ENCODE assay signal across 22 mouse cellular contexts in genomic region chr5:14660637-14661036, GRCm38 (mm10).
A peak's percentile ranks its signal among the peaks of the same experiment; 100 is the strongest.
DNase-seq lines count a peak whose midpoint lies in the region; ATAC-seq and TF ChIP-seq lines count a peak whose summit lies in the region.
"Had no signal": no experiment of that assay in that cellular context is flagged by ENCODE, and none has a peak within 500 bp of the region (broad histone marks: within the 10 kb centered on the region; RNA-seq: fewer than 3 reads in every experiment).

No protein-coding gene starts in this region.

- H3K4me1 ChIP-seq in forebrain, embryonic 15.5 days = no peaks in the 10 kb centered on the region
- no peaks in the 10 kb centered on the region for H3K4me1 ChIP-seq in forebrain, embryonic 12.5 days
- H3K4me1 ChIP-seq in midbrain, embryonic 15.5 days = no peaks in the 10 kb centered on the region
- H3K4me1 ChIP-seq in midbrain, postnatal 0 days (ENCODE audit: insufficient read depth, low read length) = no peaks in the 10 kb centered on the region
- no peaks in the 10 kb centered on the region for H3K4me1 ChIP-seq in forebrain, embryonic 16.5 days (replicated peaks; ENCODE audit: control insufficient read depth, insufficient read depth, low read length)
- H3K4me1 ChIP-seq: heart, embryonic 12.5 days; heart, embryonic 15.5 days; hindbrain, embryonic 10.5 days; hindbrain, embryonic 13.5 days had no signal

- peak; percentile 74 for ATAC-seq in forebrain, embryonic 15.5 days (replicated peaks)
- ATAC-seq in forebrain, embryonic 12.5 days (ENCODE audit: low FRiP score) = no peak
- ATAC-seq in midbrain, embryonic 15.5 days (replicated peaks) = 0 out of 2 replicates have a peak, but pooled peaks have one; percentile 42
- ATAC-seq in midbrain, postnatal 0 days (ENCODE audit: low FRiP score) = no peak
- ATAC-seq in forebrain, embryonic 16.5 days = peak; percentile 73
- ATAC-seq: activated CD4-positive, CD25-positive, alpha-beta regulatory T cell, adult 4 months; CD4-positive, CD25-positive, alpha-beta regulatory T cell, adult 4 months; intestine, postnatal 0 days had no signal

- TF ChIP-seq CTCF in midbrain, postnatal 0 days (IDR thresholded peaks at IDR 0.05) = no peak

- no peak overlapping the region for H3K4me3 ChIP-seq in forebrain, embryonic 15.5 days
- H3K4me3 ChIP-seq in forebrain, embryonic 12.5 days (replicated peaks) = no peak overlapping the region
- H3K4me3 ChIP-seq in midbrain, embryonic 15.5 days = no peak overlapping the region
- H3K4me3 ChIP-seq in midbrain, postnatal 0 days (ENCODE audit: low read depth, low read length) = no peak overlapping the region
- no peak overlapping the region for H3K4me3 ChIP-seq in forebrain, embryonic 16.5 days (replicated peaks; ENCODE audit: low read length)
- H3K4me3 ChIP-seq: heart, embryonic 12.5 days; heart, embryonic 15.5 days; hindbrain, embryonic 10.5 days; hindbrain, embryonic 13.5 days had no signal

- WGBS in forebrain, embryonic 15.5 days = 29% methylated on average over 1 of the region's 1 CpGs
- 66% methylated on average over 1 of the region's 1 CpGs for WGBS in forebrain, embryonic 12.5 days
- WGBS in midbrain, embryonic 15.5 days = 63% methylated on average over 1 of the region's 1 CpGs
- WGBS in midbrain, postnatal 0 days = 42% methylated on average over 1 of the region's 1 CpGs
- WGBS in forebrain, embryonic 16.5 days = 52% methylated on average over 1 of the region's 1 CpGs

- H3K27ac ChIP-seq in forebrain, embryonic 15.5 days (replicated peaks) = no peak overlapping the region
- no peak overlapping the region for H3K27ac ChIP-seq in forebrain, embryonic 12.5 days
- H3K27ac ChIP-seq in midbrain, embryonic 15.5 days = no peak overlapping the region
- H3K27ac ChIP-seq in midbrain, postnatal 0 days (ENCODE audit: low read depth, low read length) = no peak overlapping the region
- H3K27ac ChIP-seq in forebrain, embryonic 16.5 days (ENCODE audit: low read length) = no peak overlapping the region
- H3K27ac ChIP-seq: heart, embryonic 15.5 days; hindbrain, embryonic 10.5 days; hindbrain, embryonic 13.5 days had no signal

- no peaks in the 10 kb centered on the region for H3K27me3 ChIP-seq in forebrain, embryonic 15.5 days
- H3K27me3 ChIP-seq in forebrain, embryonic 12.5 days = no peaks in the 10 kb centered on the region
- H3K27me3 ChIP-seq in midbrain, embryonic 15.5 days (replicated peaks) = no peaks in the 10 kb centered on the region
- no peaks in the 10 kb centered on the region for H3K27me3 ChIP-seq in midbrain, postnatal 0 days (ENCODE audit: insufficient read depth, low read length)
- no peaks in the 10 kb centered on the region for H3K27me3 ChIP-seq in forebrain, embryonic 16.5 days (replicated peaks; ENCODE audit: control insufficient read depth, insufficient read depth, low read length)
- H3K27me3 ChIP-seq: heart, embryonic 12.5 days; heart, embryonic 15.5 days; hindbrain, embryonic 13.5 days had no signal

- no peaks in the 10 kb centered on the region for H3K36me3 ChIP-seq in forebrain, embryonic 15.5 days
- no peaks in the 10 kb centered on the region for H3K36me3 ChIP-seq in forebrain, embryonic 12.5 days (replicated peaks)
- no peaks in the 10 kb centered on the region for H3K36me3 ChIP-seq in midbrain, embryonic 15.5 days (replicated peaks)
- H3K36me3 ChIP-seq in midbrain, postnatal 0 days (ENCODE audit: insufficient read depth, low read length) = no peaks in the 10 kb centered on the region
- H3K36me3 ChIP-seq in forebrain, embryonic 16.5 days (ENCODE audit: control insufficient read depth, insufficient read depth) = no peaks in the 10 kb centered on the region
- H3K36me3 ChIP-seq: heart, embryonic 12.5 days; heart, embryonic 15.5 days; hindbrain, embryonic 10.5 days; hindbrain, embryonic 13.5 days had no signal

- H3K9ac ChIP-seq in forebrain, embryonic 15.5 days (replicated peaks) = no peak overlapping the region
- no peak overlapping the region for H3K9ac ChIP-seq in forebrain, embryonic 12.5 days
- no peak overlapping the region for H3K9ac ChIP-seq in midbrain, embryonic 15.5 days
- H3K9ac ChIP-seq in midbrain, postnatal 0 days (replicated peaks; ENCODE audit: low read length, poor library complexity, severe bottlenecking) = no peak overlapping the region
- no peak overlapping the region for H3K9ac ChIP-seq in forebrain, embryonic 16.5 days (replicated peaks; ENCODE audit: low read depth, low read length)
- H3K9ac ChIP-seq: heart, embryonic 12.5 days; heart, embryonic 15.5 days; hindbrain, embryonic 13.5 days had no signal

- no peak for DNase-seq in midbrain, postnatal 0 days (ENCODE audit: low spot score)
- no peak for DNase-seq in lung, postnatal 10 days
- DNase-seq: adrenal gland, adult 8-10 months; adrenal gland, postnatal 25 days; cerebellum, adult 18-20 months; cerebellum, adult 9-10 months; cerebellum, postnatal 14 days; gastrocnemius, postnatal 25 days; heart, adult 18-20 months; heart, postnatal 10 days; heart, postnatal 36 days had no signal

- no peaks in the 10 kb centered on the region for H3K9me3 ChIP-seq in forebrain, embryonic 15.5 days
- no peaks in the 10 kb centered on the region for H3K9me3 ChIP-seq in forebrain, embryonic 12.5 days
- H3K9me3 ChIP-seq in midbrain, embryonic 15.5 days = no peaks in the 10 kb centered on the region
- no peaks in the 10 kb centered on the region for H3K9me3 ChIP-seq in midbrain, postnatal 0 days (ENCODE audit: low read length)
- H3K9me3 ChIP-seq in forebrain, embryonic 16.5 days (ENCODE audit: control insufficient read depth, low read length) = no peaks in the 10 kb centered on the region
- H3K9me3 ChIP-seq: heart, embryonic 12.5 days; heart, embryonic 15.5 days; hindbrain, embryonic 10.5 days; hindbrain, embryonic 13.5 days had no signal

- no peak overlapping the region for H3K4me2 ChIP-seq in forebrain, embryonic 15.5 days (replicated peaks)
- H3K4me2 ChIP-seq in forebrain, embryonic 12.5 days = no peak overlapping the region
- no peak overlapping the region for H3K4me2 ChIP-seq in midbrain, embryonic 15.5 days
- H3K4me2 ChIP-seq in midbrain, postnatal 0 days (ENCODE audit: low read depth, low read length, poor library complexity, severe bottlenecking) = no peak overlapping the region
- no peak overlapping the region for H3K4me2 ChIP-seq in forebrain, embryonic 16.5 days (ENCODE audit: low read length)
- H3K4me2 ChIP-seq: heart, embryonic 12.5 days; heart, embryonic 15.5 days; hindbrain, embryonic 13.5 days had no signal

Comparison
In these comparisons a context has a peak if more than half of its experiments do, and no peak if none do; other contexts are left out.
1. ATAC-seq: peak in forebrain, embryonic 15.5 days (single experiment), midbrain, embryonic 15.5 days (single experiment) and forebrain, embryonic 16.5 days (single experiment); none in forebrain, embryonic 12.5 days (single experiment) and midbrain, postnatal 0 days (single experiment).